Mouse (Mus musculus) heart, postnatal 10 days (tissue): ENCODE data around the gene Sncg. TPM values are rescaled to one million over a fixed set of nuclear protein-coding genes. Genes with fewer than 3 reads are reported as not detected.

Source experiments
- DNase-seq, 2 experiments: peaks; one replicate each; pipeline ENCODE4 v3.0.0; 2021
- intact Hi-C: fragments of 180-260 bp; cut with DNase I; formaldehyde crosslinking; loops from one replicate; pipeline ENCODE4 v1.15.1; 2025
- total RNA-seq, 2 experiments: library from RNA; stranded (reverse); gene quantifications; 2 replicates each; pipeline ENCODE4 v1.2.3; 2021

Sncg gene
- total RNA-seq, 2 experiments from 2014 or later, result 3.4 to 3.7 TPM

DNA sequence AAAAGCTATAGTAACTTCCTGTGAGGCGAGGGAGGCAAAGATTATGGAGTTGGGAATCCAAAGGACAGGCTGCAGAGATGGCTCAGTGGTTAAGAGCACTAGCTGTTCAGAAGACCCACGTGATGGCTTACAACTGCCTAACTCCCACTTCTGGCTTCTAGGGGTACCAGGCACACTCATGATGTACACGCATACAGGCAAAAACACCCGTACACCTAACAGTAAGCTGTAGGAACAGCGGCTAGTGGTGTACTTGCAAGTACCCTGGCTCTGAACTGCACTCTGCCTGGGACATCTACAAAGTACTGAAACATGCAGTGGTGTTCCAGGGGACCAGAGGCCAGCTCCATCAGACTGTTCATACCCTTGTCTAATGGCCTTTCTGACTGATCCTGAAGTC, 27.5 kb downstream of the Sncg start:
- intact Hi-C loops, result no loop called here
- no peak for DNase-seq

- no peak for DNase-seq
- intact Hi-C loops, result no loop called here
Measured at GRCm38 (mm10) chr14:34345771-34346566, 28.6 kb downstream of the Sncg start.

GRCm38 (mm10) chr14:34344361-34344760, 30.2 kb downstream of the Sncg start:
- intact Hi-C loops, result no loop called here
- no peak for DNase-seq

DNA sequence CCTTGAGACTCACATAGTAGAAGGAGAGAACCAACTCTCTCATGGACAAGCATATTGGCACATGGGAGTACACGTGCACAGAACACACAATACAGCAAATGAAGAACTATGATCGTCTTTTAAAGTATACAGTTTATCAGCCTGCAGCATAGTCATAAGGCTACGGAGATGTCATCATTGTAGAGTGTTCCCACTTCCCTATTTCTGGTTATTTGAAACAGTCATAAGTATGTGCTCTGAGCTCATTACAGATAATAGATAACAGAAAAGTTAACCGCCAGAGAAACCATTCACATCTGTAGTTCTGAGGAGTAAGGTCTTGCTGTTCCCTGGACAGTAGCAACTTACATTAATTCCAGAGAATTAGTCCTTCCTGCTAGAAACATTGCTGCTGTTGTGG, 31.5 kb downstream of the Sncg start:
- intact Hi-C loops, result no loop called here

DNA sequence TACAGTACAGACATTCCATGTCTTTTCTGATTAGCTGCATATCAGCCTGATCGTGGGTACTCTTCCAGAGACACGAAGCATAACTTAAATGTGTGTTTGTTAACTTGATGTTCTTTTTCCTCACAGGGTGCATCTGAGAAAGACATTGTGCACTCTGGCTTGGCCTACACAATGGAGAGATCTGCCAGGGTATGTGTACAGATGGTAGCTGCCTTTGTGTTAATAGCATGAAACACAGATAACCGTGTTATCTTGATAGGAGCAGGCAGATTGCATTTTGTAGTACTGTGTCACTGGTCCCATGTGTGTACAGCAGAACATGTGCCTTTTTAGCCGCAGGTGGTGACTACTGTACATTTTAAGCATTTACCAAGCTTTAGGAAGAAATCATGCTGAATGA, 32.6 kb downstream of the Sncg start:
- no peak for DNase-seq
- intact Hi-C loops, result no loop called here

More for the DNA sequence above, 31.5 kb downstream of the Sncg start:
- DNase-seq, result no peak

DNA sequence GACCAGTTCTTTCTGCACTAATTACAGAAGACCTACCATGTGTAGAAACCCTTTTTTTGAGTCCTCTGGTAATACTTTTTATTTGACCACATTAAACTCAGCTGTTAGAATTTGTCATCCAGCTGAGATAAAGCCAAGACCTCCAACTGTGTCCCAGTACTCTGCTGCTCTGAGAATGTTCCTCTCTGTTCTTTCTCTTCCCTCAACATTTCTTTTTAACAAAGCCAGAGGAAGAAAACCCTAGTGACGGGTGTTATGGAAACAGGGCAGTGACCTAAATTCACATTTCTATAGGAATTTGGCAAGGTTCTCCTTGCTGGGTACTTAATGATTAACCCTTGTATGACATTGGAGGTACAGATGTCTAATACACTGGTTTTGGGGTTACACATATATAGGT, 35.1 kb downstream of the Sncg start:
- no peak for DNase-seq
- intact Hi-C loops, result no loop called here

DNA sequence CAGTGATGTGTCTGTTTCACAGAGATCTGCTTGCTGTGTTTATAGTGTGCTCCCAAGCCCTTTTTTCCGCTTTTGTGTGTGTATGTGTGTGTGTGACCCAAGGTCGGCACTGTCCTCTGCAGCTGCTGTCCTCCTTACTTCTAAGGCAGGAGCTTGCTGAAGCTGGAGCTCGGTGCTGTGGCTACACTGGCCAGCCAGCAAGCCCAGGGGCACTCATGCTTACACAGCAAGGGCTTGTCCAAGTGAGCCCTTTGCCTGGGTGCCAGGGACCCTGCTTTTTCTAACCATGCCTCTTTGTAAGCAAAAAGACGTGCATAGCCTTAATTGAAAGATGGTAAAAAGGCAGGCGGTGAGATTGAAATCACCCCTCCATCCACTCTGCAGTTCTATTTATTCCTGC, 42.1 kb downstream of the Sncg start:
- no peak for DNase-seq
- intact Hi-C loops, result no loop called here

- intact Hi-C loops, result no loop called here
- DNase-seq, result no peak
Measured at GRCm38 (mm10) chr14:34331886-34332285, 42.7 kb downstream of the Sncg start.

GRCm38 (mm10) chr14:34330657-34331158, 43.9 kb downstream of the Sncg start:
- intact Hi-C loops, result no loop called here
- no peak for DNase-seq

DNA sequence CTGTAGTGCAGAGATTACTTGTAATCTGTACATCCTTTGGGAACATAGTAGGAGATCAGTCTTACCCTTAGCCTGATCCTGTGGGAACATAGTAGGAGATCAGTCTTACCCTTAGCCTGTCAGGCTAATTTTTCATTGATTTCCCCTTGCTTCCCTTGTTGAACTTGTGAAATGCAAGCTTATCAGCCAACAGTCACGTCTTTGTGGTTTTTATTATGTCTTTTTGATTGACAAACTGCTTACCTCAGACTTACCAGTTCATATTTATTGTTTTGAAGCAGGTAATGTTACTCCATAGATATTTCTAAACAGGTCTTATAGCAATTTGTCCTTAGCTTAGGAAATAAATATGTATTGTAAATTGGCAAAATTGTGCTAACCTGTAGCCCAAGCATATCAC, 47.0 kb downstream of the Sncg start:
- intact Hi-C loops, result no loop called here

GRCm38 (mm10) chr14:34326606-34327005, 48.0 kb downstream of the Sncg start:
- intact Hi-C loops, result no loop called here
- DNase-seq, result no peak

More for the DNA sequence above, 47.0 kb downstream of the Sncg start:
- DNase-seq, result no peak

DNA sequence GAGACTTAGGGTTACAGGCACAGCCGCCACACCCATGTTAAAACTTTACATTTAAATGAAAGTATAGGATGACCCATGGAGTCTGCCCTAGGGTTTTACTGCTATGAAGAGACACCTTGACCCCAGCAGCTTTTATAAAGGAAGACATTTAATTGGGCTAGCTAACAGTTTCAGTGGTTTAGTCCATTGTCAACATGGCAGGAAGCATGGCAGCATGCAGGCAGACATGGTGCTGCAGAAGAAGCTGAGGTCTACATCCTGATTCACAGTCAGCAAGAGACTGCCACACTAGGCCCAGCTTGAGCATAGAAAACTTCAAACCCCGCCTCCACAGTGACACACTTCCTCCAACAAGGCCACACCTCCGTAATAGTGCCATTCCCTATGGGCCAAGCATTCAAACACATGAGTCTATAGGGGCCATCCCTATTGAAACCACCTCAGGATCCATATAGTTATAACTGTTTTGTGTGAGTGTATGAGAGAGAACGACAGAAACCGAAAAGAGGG, 51.0 kb downstream of the Sncg start:
- intact Hi-C loops, result no loop called here
- DNase-seq, result no peak

Other genes starting within 250 kb of the Sncg start
- gene Npy4r, start 222.3 kb downstream of the Sncg start, total RNA-seq, result under 1 TPM; 0.12 TPM
- gene Gprin2, start 173.1 kb downstream of the Sncg start, total RNA-seq, result under 1 TPM; 0.17 to 0.34 TPM
- gene Syt15, start 155.2 kb downstream of the Sncg start, total RNA-seq, result 1 to 10 TPM; 1.3 to 1.6 TPM
- gene Shld2, start 64.3 kb downstream of the Sncg start, total RNA-seq, result 1 to 10 TPM; 7.4 to 7.7 TPM
- gene Glud1, start 64.1 kb downstream of the Sncg start, total RNA-seq, result 100 to 1,000 TPM; 130 to 141 TPM
- not detected for gene Fam25c, start 19.4 kb downstream of the Sncg start, total RNA-seq
- gene Mmrn2, start 676 bp upstream of the Sncg start, total RNA-seq, result 10 to 100 TPM; 43.8 to 50.9 TPM
- 100 to 1,000 TPM in 1 of 2 experiments, 10 to 100 TPM in 1; 83.2 to 115 TPM for gene Bmpr1a, start 128.6 kb upstream of the Sncg start, total RNA-seq
- gene 9230112D13Rik, start 148.0 kb upstream of the Sncg start, total RNA-seq, result not detected
- 100 to 1,000 TPM; 879 to 920 TPM for gene Ldb3, start 213.9 kb upstream of the Sncg start, total RNA-seq
- gene Opn4, start 225.4 kb upstream of the Sncg start, total RNA-seq, result 1 to 10 TPM; 2.0 to 2.3 TPM